Mouse (Mus musculus): ENCODE results near the gene Plekha7. TPM values are rescaled to one million over a fixed set of nuclear protein-coding genes. Genes with fewer than 3 reads are reported as not detected.

The Plekha7 gene
- total and polyA plus RNA-seq, 2 experiments from 2014 or later: 19.4 to 40.4 TPM

- H3K4me2 ChIP-seq (ENCODE audit: low read depth, low read length): no peak overlapping the region
- H3K9me3 ChIP-seq (replicated peaks; ENCODE audit: control insufficient read depth, low read length): no peaks in the 10 kb centered on the region
- ATAC-seq (ENCODE audit: insufficient read depth, low read depth) (no peak), DNase-seq (ENCODE audit: low spot score) (no peak)
- H3K4me1 ChIP-seq (ENCODE audit: control insufficient read depth, insufficient read depth): no peaks in the 10 kb centered on the region
- H3K27me3 ChIP-seq (ENCODE audit: control insufficient read depth, insufficient read depth, low read length): no peaks in the 10 kb centered on the region
- peaks cover 54% of the 10 kb centered on the region for H3K36me3 ChIP-seq (replicated peaks; ENCODE audit: control insufficient read depth, insufficient read depth, low read length)
- H3K27ac ChIP-seq (ENCODE audit: low read depth): no peak overlapping the region
- TF ChIP-seq CTCF (IDR thresholded peaks at IDR 0.05; ENCODE audit: low read depth): no peak
- no peak for TF ChIP-seq EP300 (IDR thresholded peaks at IDR 0.05; ENCODE audit: low read depth)
- WGBS: 51% methylated on average over 3 of the region's 3 CpGs
- no peak overlapping the region for H3K9ac ChIP-seq (replicated peaks; ENCODE audit: low read depth, low read length)
- H3K4me3 ChIP-seq (ENCODE audit: low read depth, low read length): no peak overlapping the region
Measured at GRCm38 (mm10) chr7:116137671-116138070, 170.5 kb downstream of the Plekha7 start.

GRCm38 (mm10) chr7:116137149-116137548, 171.0 kb downstream of the Plekha7 start:
- Histone ChIP-seq H3K4me2 (ENCODE audit: low read depth, low read length) (no peak overlapping the region), H3K36me3 (replicated peaks; ENCODE audit: control insufficient read depth, insufficient read depth, low read length) (peaks cover 51% of the 10 kb centered on the region), H3K4me1 (ENCODE audit: control insufficient read depth, insufficient read depth) (no peaks in the 10 kb centered on the region), H3K4me3 (ENCODE audit: low read depth, low read length) (no peak overlapping the region), H3K27ac (ENCODE audit: low read depth) (no peak overlapping the region), H3K27me3 (ENCODE audit: control insufficient read depth, insufficient read depth, low read length) (no peaks in the 10 kb centered on the region), H3K9me3 (replicated peaks; ENCODE audit: control insufficient read depth, low read length) (no peaks in the 10 kb centered on the region), H3K9ac (replicated peaks; ENCODE audit: low read depth, low read length) (no peak overlapping the region)
- DNase-seq (ENCODE audit: low spot score) (no peak), ATAC-seq (ENCODE audit: insufficient read depth, low read depth) (no peak)
- TF ChIP-seq CTCF (IDR thresholded peaks at IDR 0.05; ENCODE audit: low read depth): no peak
- no peak for TF ChIP-seq EP300 (IDR thresholded peaks at IDR 0.05; ENCODE audit: low read depth)
- WGBS: 85% methylated on average over 12 of the region's 12 CpGs

GRCm38 (mm10) chr7:116134413-116135292, 173.5 kb downstream of the Plekha7 start:
- no peak overlapping the region for H3K9ac ChIP-seq (replicated peaks; ENCODE audit: low read depth, low read length)
- TF ChIP-seq CTCF (IDR thresholded peaks at IDR 0.05; ENCODE audit: low read depth): peak; percentile 25
- no peak for TF ChIP-seq EP300 (IDR thresholded peaks at IDR 0.05; ENCODE audit: low read depth)
- 0 out of 2 replicates have a peak, but pooled peaks cover 7% of the 10 kb centered on the region for H3K4me1 ChIP-seq (ENCODE audit: control insufficient read depth, insufficient read depth)
- H3K9me3 ChIP-seq (replicated peaks; ENCODE audit: control insufficient read depth, low read length): no peaks in the 10 kb centered on the region
- DNase-seq (ENCODE audit: low spot score) (no peak), ATAC-seq (ENCODE audit: insufficient read depth, low read depth) (no peak)
- peaks cover 28% of the 10 kb centered on the region for H3K36me3 ChIP-seq (replicated peaks; ENCODE audit: control insufficient read depth, insufficient read depth, low read length)
- 0 out of 2 replicates have a peak overlapping the region, but pooled peaks have one; percentile 9 for H3K4me2 ChIP-seq (ENCODE audit: low read depth, low read length)
- no peaks in the 10 kb centered on the region for H3K27me3 ChIP-seq (ENCODE audit: control insufficient read depth, insufficient read depth, low read length)
- no peak overlapping the region for H3K27ac ChIP-seq (ENCODE audit: low read depth)
- 63% methylated on average over 31 of the region's 31 CpGs for WGBS
- no peak overlapping the region for H3K4me3 ChIP-seq (ENCODE audit: low read depth, low read length)

- 4% methylated on average over 5 of the region's 5 CpGs for WGBS
- Histone ChIP-seq H3K36me3 (replicated peaks; ENCODE audit: control insufficient read depth, insufficient read depth, low read length) (peaks cover 33% of the 10 kb centered on the region), H3K4me2 (ENCODE audit: low read depth, low read length) (no peak overlapping the region), H3K4me3 (ENCODE audit: low read depth, low read length) (no peak overlapping the region), H3K9me3 (replicated peaks; ENCODE audit: control insufficient read depth, low read length) (no peaks in the 10 kb centered on the region), H3K27me3 (ENCODE audit: control insufficient read depth, insufficient read depth, low read length) (no peaks in the 10 kb centered on the region), H3K4me1 (ENCODE audit: control insufficient read depth, insufficient read depth) (0 out of 2 replicates have a peak, but pooled peaks cover 7% of the 10 kb centered on the region), H3K9ac (replicated peaks; ENCODE audit: low read depth, low read length) (no peak overlapping the region), H3K27ac (ENCODE audit: low read depth) (peak overlapping the region; percentile 40)
- peak; percentile 84 for DNase-seq (ENCODE audit: low spot score)
- peak; percentile 37 for ATAC-seq (ENCODE audit: insufficient read depth, low read depth)
- TF ChIP-seq EP300 (IDR thresholded peaks at IDR 0.05; ENCODE audit: low read depth) (no peak), CTCF (IDR thresholded peaks at IDR 0.05; ENCODE audit: low read depth) (peak; percentile 86)
Measured at GRCm38 (mm10) chr7:116132078-116132477, 176.1 kb downstream of the Plekha7 start.

GRCm38 (mm10) chr7:116131390-116131789, 176.8 kb downstream of the Plekha7 start:
- DNase-seq (ENCODE audit: low spot score) (no peak), ATAC-seq (ENCODE audit: insufficient read depth, low read depth) (no peak)
- H3K4me2 ChIP-seq (ENCODE audit: low read depth, low read length): no peak overlapping the region
- no peak overlapping the region for H3K27ac ChIP-seq (ENCODE audit: low read depth)
- WGBS: 23% methylated on average over 4 of the region's 4 CpGs
- no peak overlapping the region for H3K9ac ChIP-seq (replicated peaks; ENCODE audit: low read depth, low read length)
- H3K27me3 ChIP-seq (ENCODE audit: control insufficient read depth, insufficient read depth, low read length): no peaks in the 10 kb centered on the region
- H3K4me3 ChIP-seq (ENCODE audit: low read depth, low read length): no peak overlapping the region
- H3K36me3 ChIP-seq (replicated peaks; ENCODE audit: control insufficient read depth, insufficient read depth, low read length): peaks cover 35% of the 10 kb centered on the region
- no peaks in the 10 kb centered on the region for H3K9me3 ChIP-seq (replicated peaks; ENCODE audit: control insufficient read depth, low read length)
- TF ChIP-seq EP300 (IDR thresholded peaks at IDR 0.05; ENCODE audit: low read depth) (no peak), CTCF (IDR thresholded peaks at IDR 0.05; ENCODE audit: low read depth) (peak; percentile 18; the same call in 1 of the 2 replicates)
- 0 out of 2 replicates have a peak, but pooled peaks cover 7% of the 10 kb centered on the region for H3K4me1 ChIP-seq (ENCODE audit: control insufficient read depth, insufficient read depth)

All from heart, postnatal 0 days (tissue).